Mouse (Mus musculus) lung, embryonic 14.5 days (tissue): ENCODE data around the gene Fblim1. TPM values are rescaled to one million over a fixed set of nuclear protein-coding genes. Genes with fewer than 3 reads are reported as not detected.
A peak's percentile ranks its signal among the peaks of the same experiment; 100 is the strongest.

Source experiments
- ATAC-seq: fragments of 200-750 bp; cut with Nextera tagmentation; 2 replicates; pipeline ENCODE4 v1.8.0; 2017; ENCODE audit warnings: mild to moderate bottlenecking, moderate TSS enrichment, moderate library complexity; ENCODE audit not compliant: insufficient read depth
- DNase-seq: peaks from one replicate; pipeline ENCODE4 v3.0.0-alpha.2; 2015
- H3K27ac ChIP-seq: fragments of 300-500 bp; sonication (generic); 2 replicates; pipeline ENCODE4 v1.5.1; 2014; ENCODE audit warnings: low read depth, mild to moderate bottlenecking, moderate library complexity
- H3K27me3 ChIP-seq: fragments of 300-500 bp; sonication (generic); 2 replicates; pipeline ENCODE4 v1.6.1; 2014; ENCODE audit warnings: low read length, control low read depth; ENCODE audit not compliant: insufficient read depth
- H3K36me3 ChIP-seq: fragments of 300-500 bp; sonication (generic); 2 replicates; pipeline ENCODE4 v1.6.1; 2014; ENCODE audit warnings: control low read depth; ENCODE audit not compliant: insufficient read depth
- H3K4me1 ChIP-seq: fragments of 300-500 bp; sonication (generic); 2 replicates; pipeline ENCODE4 v1.6.1; 2014; ENCODE audit warnings: antibody characterized with exemption, control low read depth; ENCODE audit not compliant: insufficient read depth
- H3K4me2 ChIP-seq: fragments of 300-500 bp; sonication (generic); 2 replicates; pipeline ENCODE4 v1.6.1; 2014; ENCODE audit warnings: mild to moderate bottlenecking
- H3K4me3 ChIP-seq: fragments of 300-500 bp; sonication (generic); 2 replicates; pipeline ENCODE4 v1.5.1; 2014; ENCODE audit warnings: low read depth, low read length
- H3K9ac ChIP-seq: fragments of 300-500 bp; sonication (generic); 2 replicates; pipeline ENCODE4 v1.6.1; 2014
- H3K9me3 ChIP-seq: fragments of 300-500 bp; sonication (generic); 2 replicates; pipeline ENCODE4 v1.6.1; 2016; ENCODE audit warnings: low read depth, low read length, control low read depth
- CTCF ChIP-seq: IDR thresholded peaks from 2 replicates; pipeline ENCODE4 v1.5.1; 2016; ENCODE audit warnings: antibody characterized with exemption, low read depth
- WGBS: fragments of 180-500 bp; shearing (Covaris S2); extraction: QIAGEN DNeasy Blood & Tissue Kit; methylation state at CpG from one replicate; pipeline ENCODE4 v1.1.7; 2014; 5-methylcytosine and 5-hydroxymethylcytosine counted together
- polyA plus RNA-seq: library from polyadenylated mRNA; unstranded; fragments of >200 nt; fragmentation: Nextera tagmentation; extraction: Ambion mirVana; gene quantifications from 2 replicates; pipeline ENCODE4 v1.2.1, GENCODE M21; 2014

Fblim1 gene
- polyA plus RNA-seq, 1 experiment from 2014 or later: 89.2 TPM

DNA sequence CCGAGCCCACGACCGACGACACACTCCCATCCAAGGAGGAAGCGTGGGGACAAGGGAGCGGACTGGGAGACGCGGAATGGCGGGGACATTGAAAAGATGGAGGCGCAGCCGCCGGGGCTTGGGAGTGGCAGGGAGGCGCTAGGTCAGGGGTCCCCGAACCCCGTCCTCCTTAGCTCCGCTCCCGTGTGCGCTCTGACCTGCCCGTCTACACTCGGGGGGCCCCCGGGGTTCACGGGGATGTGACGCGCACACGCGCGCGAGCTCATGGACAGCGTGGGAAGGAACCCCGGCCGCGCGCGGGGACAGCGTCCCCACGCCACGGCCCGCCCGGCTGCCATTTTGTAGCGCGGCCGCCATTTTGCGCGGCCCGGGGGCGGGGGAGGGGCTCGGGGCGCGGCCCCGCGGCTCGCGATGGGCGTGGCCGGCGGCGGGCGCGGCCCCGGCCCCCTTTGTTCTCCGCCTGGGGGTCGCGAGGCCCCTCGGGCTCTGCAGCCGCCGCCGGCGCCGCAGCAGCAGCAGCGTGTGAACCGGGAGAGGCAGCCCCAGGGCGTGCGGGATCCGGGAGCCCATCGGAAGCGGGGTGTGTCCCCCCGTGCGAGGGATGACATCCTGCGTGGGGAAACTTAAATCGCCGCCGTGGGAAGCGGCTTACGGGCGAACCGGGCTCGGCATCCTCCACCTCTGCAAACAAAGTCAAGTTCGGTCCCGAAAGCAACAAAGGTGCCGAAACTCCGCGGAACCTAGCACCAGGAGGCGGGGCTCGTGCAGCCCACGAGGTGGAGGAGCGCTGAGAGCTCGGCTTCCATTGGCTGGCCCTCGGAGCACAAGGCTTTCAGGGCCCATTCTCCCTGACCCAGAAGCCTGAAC is 59.3 kb downstream of the Fblim1 start:
- ATAC-seq (peak; percentile 88), DNase-seq (peak; percentile 94)
- Histone ChIP-seq H3K4me1 (no peaks in the 10 kb centered on the region), H3K4me2 (peak overlapping the region; percentile 93), H3K9ac (peak overlapping the region; percentile 99), H3K27ac (peak overlapping the region; percentile 100), H3K27me3 (no peaks in the 10 kb centered on the region), H3K9me3 (no peaks in the 10 kb centered on the region), H3K4me3 (peak overlapping the region; percentile 81), H3K36me3 (no peaks in the 10 kb centered on the region)
- WGBS: under 1% methylated on average over 86 of the region's 98 CpGs
- no peak for TF ChIP-seq CTCF

DNA sequence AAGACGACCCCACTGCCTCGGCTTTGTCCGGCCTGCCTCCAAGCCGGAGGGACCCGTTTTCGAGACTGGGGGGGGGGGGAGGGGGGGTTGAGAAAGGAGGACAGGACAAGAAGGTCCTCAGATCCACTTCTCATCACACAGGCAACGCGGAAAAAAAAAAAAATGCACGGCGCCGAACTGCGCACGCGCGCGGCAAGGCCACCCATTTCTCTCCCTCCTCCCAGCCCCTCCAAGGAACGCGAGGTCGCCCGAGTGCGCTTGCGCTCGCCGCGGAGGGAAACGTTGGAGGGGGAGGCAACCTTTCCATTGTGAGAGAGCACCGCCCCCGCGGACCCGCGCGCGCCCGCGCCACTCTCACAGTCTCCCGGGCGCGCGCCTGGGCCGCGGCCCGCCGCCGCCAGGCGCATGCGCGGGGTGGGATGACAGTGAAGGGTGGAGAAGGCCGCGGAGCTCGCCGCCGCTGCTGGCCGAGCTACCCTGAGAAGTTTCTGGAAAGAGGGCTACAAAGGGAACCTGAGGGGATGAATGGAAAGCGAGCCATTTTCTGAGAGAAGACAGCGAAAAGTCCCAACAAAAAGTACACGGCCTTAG is 60.1 kb downstream of the Fblim1 start:
- Histone ChIP-seq H3K27ac (peak overlapping the region; percentile 100), H3K9ac (peak overlapping the region; percentile 99), H3K27me3 (no peaks in the 10 kb centered on the region), H3K36me3 (no peaks in the 10 kb centered on the region), H3K4me1 (no peaks in the 10 kb centered on the region), H3K4me2 (peak overlapping the region; percentile 93), H3K9me3 (no peaks in the 10 kb centered on the region), H3K4me3 (peak overlapping the region; percentile 81)
- DNase-seq (peak; percentile 100), ATAC-seq (peak; percentile 77)
- under 1% methylated on average over 55 of the region's 56 CpGs for WGBS
- TF ChIP-seq CTCF: no peak

DNA sequence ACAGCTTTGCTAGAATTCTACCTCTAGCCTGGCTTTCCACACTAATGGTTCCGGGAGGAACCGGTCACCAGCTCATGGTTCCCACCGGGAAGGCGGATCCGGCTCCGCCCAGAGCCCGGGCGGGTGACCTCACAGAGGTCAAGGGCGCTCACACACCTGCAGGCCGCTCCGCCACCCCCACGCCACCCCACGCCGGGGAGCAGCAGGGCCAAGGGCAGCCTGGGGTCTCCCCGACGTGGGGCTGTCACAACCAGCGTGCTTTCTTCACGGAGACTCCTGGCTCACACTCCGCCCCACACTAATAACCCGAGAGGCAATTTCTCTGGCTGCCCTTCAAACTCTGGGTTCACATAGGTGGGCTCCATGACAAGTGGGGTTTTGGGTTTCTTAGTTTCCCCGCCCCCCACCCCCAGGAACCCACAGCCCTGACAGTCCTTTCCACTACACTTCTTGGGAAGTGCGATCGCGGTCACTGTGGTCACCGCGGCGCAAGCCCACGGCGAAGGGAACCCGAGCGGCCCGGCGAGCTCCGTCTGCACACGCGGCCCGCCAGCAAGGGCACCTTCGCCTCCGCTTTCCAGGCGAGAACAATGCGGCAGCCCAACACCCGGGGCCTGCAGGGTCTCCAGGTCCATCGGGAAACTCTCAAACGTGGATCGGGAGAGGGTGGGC is 60.7 kb downstream of the Fblim1 start:
- Histone ChIP-seq H3K27me3 (no peaks in the 10 kb centered on the region), H3K9ac (peak overlapping the region; percentile 94), H3K4me3 (peak overlapping the region; percentile 81), H3K27ac (peak overlapping the region; percentile 99), H3K4me2 (peak overlapping the region; percentile 93), H3K4me1 (no peaks in the 10 kb centered on the region), H3K9me3 (no peaks in the 10 kb centered on the region), H3K36me3 (no peaks in the 10 kb centered on the region)
- WGBS: under 1% methylated on average over 45 of the region's 45 CpGs
- DNase-seq: peak; percentile 69
- peak; percentile 56 for ATAC-seq
- no peak for TF ChIP-seq CTCF

DNA sequence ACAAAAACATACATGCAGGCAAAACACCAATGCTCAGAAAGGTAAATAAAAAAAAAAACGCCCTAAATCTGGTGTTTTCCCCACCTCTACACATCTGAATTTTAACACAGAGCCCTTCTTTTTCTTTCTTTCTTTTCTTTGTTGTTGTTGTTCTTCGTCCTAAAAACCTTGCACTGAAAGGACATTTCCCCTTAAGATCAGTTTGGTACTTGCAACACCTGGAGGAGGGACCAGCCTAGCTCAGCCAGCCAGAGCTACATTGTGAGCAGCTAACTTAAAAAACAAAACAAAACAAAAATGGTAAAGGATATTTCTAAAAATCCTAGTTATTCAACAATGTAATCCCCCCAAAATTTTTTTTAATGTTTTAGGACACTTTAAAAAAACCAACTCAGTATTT is 61.4 kb downstream of the Fblim1 start:
- WGBS: 49% methylated on average over 2 of the region's 2 CpGs
- Histone ChIP-seq H3K9me3 (no peaks in the 10 kb centered on the region), H3K36me3 (no peaks in the 10 kb centered on the region), H3K9ac (no peak overlapping the region; the same call in 1 of the 2 replicates), H3K4me3 (peak overlapping the region; percentile 81), H3K4me1 (0 out of 2 replicates have a peak, but pooled peaks cover under 1% of the 10 kb centered on the region), H3K27ac (no peak overlapping the region), H3K27me3 (no peaks in the 10 kb centered on the region), H3K4me2 (peak overlapping the region; percentile 93)
- no peak for DNase-seq
- TF ChIP-seq CTCF: no peak
- ATAC-seq: no peak

DNA sequence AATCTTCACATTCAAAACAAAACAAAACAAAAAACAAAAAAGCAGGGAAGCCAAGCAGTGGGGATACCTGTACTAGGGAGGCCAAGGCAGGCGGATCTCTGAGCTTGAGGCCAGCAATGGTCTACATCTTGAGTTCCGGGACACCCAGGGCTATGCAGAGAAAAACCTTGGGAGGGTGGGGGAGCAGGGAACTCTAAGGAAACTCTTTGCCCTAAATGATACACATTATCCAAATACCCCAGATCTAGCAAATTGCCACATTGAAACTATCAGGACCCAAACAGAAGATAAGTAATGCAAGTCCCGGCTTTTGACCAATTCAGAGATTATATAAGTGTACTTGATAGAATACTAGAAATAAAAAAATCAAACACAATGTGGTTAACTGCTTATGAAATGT is 62.3 kb downstream of the Fblim1 start:
- ATAC-seq: no peak
- WGBS: 69% methylated on average over 3 of the region's 3 CpGs

DNA sequence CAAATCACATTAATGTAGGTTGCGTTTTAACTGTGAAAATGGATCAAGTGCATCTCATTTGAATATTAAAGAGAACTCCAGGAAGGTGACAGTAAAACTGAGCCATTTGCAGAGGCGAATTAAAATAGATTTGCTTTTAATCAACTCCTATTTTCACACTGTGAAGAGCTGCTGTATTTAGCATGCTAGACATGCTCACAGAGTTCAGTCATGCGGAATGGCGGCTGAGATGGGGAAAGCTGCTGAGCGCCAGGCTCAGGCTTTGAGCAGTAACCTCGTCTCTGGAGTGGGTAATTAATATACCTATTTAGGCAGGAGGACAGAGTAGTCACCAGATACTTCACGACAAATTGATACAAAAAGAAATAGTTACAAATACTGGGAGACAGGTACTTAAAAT is 64.0 kb downstream of the Fblim1 start:
- no peak overlapping the region for H3K4me3 ChIP-seq
- H3K9ac ChIP-seq: no peak overlapping the region
- no peak overlapping the region for H3K4me2 ChIP-seq
- H3K27me3 ChIP-seq: no peaks in the 10 kb centered on the region
- no peak for ATAC-seq
- H3K9me3 ChIP-seq: no peaks in the 10 kb centered on the region
- no peaks in the 10 kb centered on the region for H3K36me3 ChIP-seq
- H3K4me1 ChIP-seq: 0 out of 2 replicates have a peak, but pooled peaks cover 3% of the 10 kb centered on the region
- H3K27ac ChIP-seq: no peak overlapping the region
- no peak for DNase-seq
- TF ChIP-seq CTCF: no peak
- WGBS: 51% methylated on average over 7 of the region's 7 CpGs

More for the DNA sequence above, 62.3 kb downstream of the Fblim1 start:
- Histone ChIP-seq H3K4me2 (no peak overlapping the region), H3K36me3 (no peaks in the 10 kb centered on the region), H3K9me3 (no peaks in the 10 kb centered on the region), H3K27me3 (no peaks in the 10 kb centered on the region), H3K9ac (no peak overlapping the region), H3K4me1 (0 out of 2 replicates have a peak, but pooled peaks cover 3% of the 10 kb centered on the region), H3K4me3 (no peak overlapping the region), H3K27ac (no peak overlapping the region)
- no peak for DNase-seq
- TF ChIP-seq CTCF: no peak

DNA sequence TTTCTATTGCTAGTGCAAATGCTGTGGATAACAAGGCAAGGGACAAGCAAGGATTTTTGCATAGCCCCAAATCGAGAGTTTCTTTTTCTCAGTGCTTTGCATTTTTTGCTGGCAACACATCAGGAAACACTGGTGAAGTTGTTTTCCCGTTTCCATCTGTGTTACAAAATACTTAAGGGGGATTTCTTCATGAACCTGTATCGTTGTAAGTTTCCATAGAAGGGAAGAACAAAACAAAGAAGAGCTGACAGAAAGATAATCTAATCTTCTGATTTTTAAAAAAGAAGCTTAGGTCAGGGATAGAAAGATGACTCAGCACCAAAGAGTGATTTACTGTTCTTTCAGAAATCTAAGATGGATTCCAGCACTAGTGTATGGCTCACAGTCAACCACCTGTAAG is 65.1 kb downstream of the Fblim1 start:
- Histone ChIP-seq H3K36me3 (no peaks in the 10 kb centered on the region), H3K4me1 (0 out of 2 replicates have a peak, but pooled peaks cover 6% of the 10 kb centered on the region), H3K9ac (no peak overlapping the region), H3K4me2 (no peak overlapping the region), H3K27ac (no peak overlapping the region), H3K27me3 (no peaks in the 10 kb centered on the region), H3K9me3 (no peaks in the 10 kb centered on the region), H3K4me3 (no peak overlapping the region)
- TF ChIP-seq CTCF: no peak
- ATAC-seq: no peak
- 74% methylated on average over 3 of the region's 3 CpGs for WGBS
- DNase-seq: no peak
